Mouse (Mus musculus) spleen, adult 2 months (tissue): Measurements from ENCODE around the gene Adcy6. TPM values are rescaled to one million over a fixed set of nuclear protein-coding genes. Genes with fewer than 3 reads are reported as not detected.

Experiments
- DNase-seq, 2 experiments: peaks; one replicate each; pipeline versions ENCODE4 v3.0.0 to v3.0.0-alpha.2; 2012 to 2021; ENCODE audit warnings: low spot score in 2 of 2, low read depth in 1 of 2
- H3K27ac ChIP-seq: fragments of 200-500 bp; 2 replicates; pipeline ENCODE4 v1.5.1; 2012; ENCODE audit warnings: low read length, inconsistent platforms; ENCODE audit not compliant: insufficient read depth
- H3K27me3 ChIP-seq: fragments of 200-500 bp; 2 replicates; pipeline ENCODE4 v1.6.1; 2012; ENCODE audit warnings: mild to moderate bottlenecking, moderate library complexity, low read length, inconsistent platforms; ENCODE audit not compliant: control insufficient read depth, insufficient read depth
- H3K36me3 ChIP-seq: fragments of 200-500 bp; 2 replicates; pipeline ENCODE4 v1.6.1; 2012; ENCODE audit warnings: mild to moderate bottlenecking, low read length, inconsistent platforms; ENCODE audit not compliant: control insufficient read depth, insufficient read depth
- H3K4me1 ChIP-seq: fragments of 200-500 bp; 2 replicates; pipeline ENCODE4 v1.6.1; 2011; ENCODE audit warnings: inconsistent platforms; ENCODE audit not compliant: control insufficient read depth, insufficient read depth, insufficient read length
- H3K4me3 ChIP-seq: fragments of 200-500 bp; 2 replicates; pipeline ENCODE4 v1.5.1; 2011; ENCODE audit warnings: mild to moderate bottlenecking, inconsistent platforms; ENCODE audit not compliant: insufficient read depth, insufficient read length; ENCODE audit errors: extremely low read depth
- CTCF ChIP-seq: fragments of 200-500 bp; IDR thresholded peaks from 2 replicates; pipeline ENCODE4 v1.5.1; 2011; ENCODE audit warnings: mild to moderate bottlenecking, inconsistent platforms; ENCODE audit not compliant: insufficient read depth, insufficient read length, insufficient replicate concordance; ENCODE audit errors: extremely low read depth
- POLR2A ChIP-seq: fragments of 200-500 bp; IDR thresholded peaks from 2 replicates; pipeline ENCODE4 v1.6.1; 2011; ENCODE audit warnings: low read depth, low read length, inconsistent platforms
- WGBS: fragments of 180-500 bp; shearing (Covaris S2); methylation state at CpG from one replicate; pipeline ENCODE4 v1.1.7; 2018; 5-methylcytosine and 5-hydroxymethylcytosine counted together
- polyA plus RNA-seq: library from polyadenylated mRNA; depleted of rRNA; stranded (reverse); fragments of >200 nt; gene quantifications from 2 replicates; pipeline ENCODE4 v1.2.3, GENCODE M21; 2012

Adcy6 gene
- polyA plus RNA-seq, 1 experiment: 23.2 TPM

- no peak overlapping the region for H3K4me3 ChIP-seq
- H3K4me1 ChIP-seq: no peaks in the 10 kb centered on the region
- peaks cover 61% of the 10 kb centered on the region for H3K36me3 ChIP-seq
- no peak overlapping the region for H3K27ac ChIP-seq
- TF ChIP-seq CTCF: no peak
- TF ChIP-seq POLR2A: no peak
- DNase-seq: no peak
- H3K27me3 ChIP-seq: no peaks in the 10 kb centered on the region
- 90% methylated on average over 8 of the region's 8 CpGs for WGBS
These were observed 36.9 kb upstream of the Adcy6 start for GRCm38 (mm10) chr15:98646737-98647136.

- no peak for TF ChIP-seq POLR2A
- TF ChIP-seq CTCF: no peak
- no peaks in the 10 kb centered on the region for H3K27me3 ChIP-seq
- H3K27ac ChIP-seq: no peak overlapping the region
- WGBS: 92% methylated on average over 24 of the region's 24 CpGs
- DNase-seq: no peak
- H3K4me3 ChIP-seq: no peak overlapping the region
- peaks cover 47% of the 10 kb centered on the region for H3K36me3 ChIP-seq
- H3K4me1 ChIP-seq: no peaks in the 10 kb centered on the region
These were observed 35.5 kb upstream of the Adcy6 start for GRCm38 (mm10) chr15:98645057-98646026.

- H3K27me3 ChIP-seq: no peaks in the 10 kb centered on the region
- no peaks in the 10 kb centered on the region for H3K4me1 ChIP-seq
- H3K27ac ChIP-seq: no peak overlapping the region
- 93% methylated on average over 12 of the region's 12 CpGs for WGBS
- TF ChIP-seq POLR2A (no peak), CTCF (no peak)
- H3K4me3 ChIP-seq: no peak overlapping the region
- no peak for DNase-seq
- H3K36me3 ChIP-seq: peaks cover 39% of the 10 kb centered on the region
These were observed 34.5 kb upstream of the Adcy6 start for GRCm38 (mm10) chr15:98644406-98644805.

- WGBS: 38% methylated on average over 8 of the region's 8 CpGs
These were observed 30.3 kb upstream of the Adcy6 start for GRCm38 (mm10) chr15:98640157-98640556.

GRCm38 (mm10) chr15:98637155-98637554 lies 27.3 kb upstream of the Adcy6 start:
- no peak for DNase-seq
- no peak for TF ChIP-seq POLR2A
- TF ChIP-seq CTCF: no peak
- Histone ChIP-seq H3K4me3 (no peak overlapping the region), H3K36me3 (no peaks in the 10 kb centered on the region), H3K4me1 (peaks cover 9% of the 10 kb centered on the region), H3K27me3 (peaks cover 26% of the 10 kb centered on the region), H3K27ac (no peak overlapping the region)
- WGBS: 70% methylated on average over 3 of the region's 3 CpGs

More at GRCm38 (mm10) chr15:98640157-98640556, 30.3 kb upstream of the Adcy6 start:
- no peak for DNase-seq
- Histone ChIP-seq H3K4me3 (no peak overlapping the region), H3K36me3 (peaks cover 4% of the 10 kb centered on the region), H3K27me3 (peaks cover 8% of the 10 kb centered on the region), H3K27ac (no peak overlapping the region), H3K4me1 (no peaks in the 10 kb centered on the region)
- no peak for TF ChIP-seq POLR2A
- no peak for TF ChIP-seq CTCF

GRCm38 (mm10) chr15:98636517-98636916 lies 26.6 kb upstream of the Adcy6 start:
- TF ChIP-seq CTCF: no peak
- TF ChIP-seq POLR2A: no peak
- H3K4me1 ChIP-seq: peaks cover 9% of the 10 kb centered on the region
- H3K27ac ChIP-seq: no peak overlapping the region
- WGBS: 55% methylated on average over 5 of the region's 5 CpGs
- no peak overlapping the region for H3K4me3 ChIP-seq
- no peak for DNase-seq
- no peaks in the 10 kb centered on the region for H3K36me3 ChIP-seq
- peaks cover 26% of the 10 kb centered on the region for H3K27me3 ChIP-seq
